Mouse (Mus musculus): ENCODE data around the gene Gm21293. TPM values are rescaled to one million over a fixed set of nuclear protein-coding genes. Genes with fewer than 3 reads are reported as not detected.
"Not testable (repeated sequence)": the region's sequence is repeated elsewhere in the genome, so short reads cannot be mapped to it uniquely, and the experiment has no call there.

Gm21293 gene
- not detected for total RNA-seq (2021)

DNA sequence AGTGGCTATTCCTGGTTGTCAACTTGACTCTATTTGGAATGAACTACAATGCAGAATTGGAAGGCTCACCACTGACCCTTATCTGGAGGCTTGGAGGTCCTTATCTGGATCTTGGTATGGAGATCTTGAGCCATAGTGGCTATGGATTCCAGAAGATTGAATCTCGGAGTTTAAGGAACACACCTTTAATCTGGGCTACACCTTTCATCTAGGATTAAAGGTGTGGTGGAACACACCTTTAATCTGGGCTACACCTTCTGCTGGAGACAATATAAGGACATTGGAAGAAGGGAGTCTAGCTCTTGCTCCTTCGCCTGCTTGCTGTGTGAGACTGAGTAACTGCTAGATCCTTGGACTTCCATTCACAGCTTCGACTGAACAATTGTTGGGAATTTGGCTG lies at the start of gene Gm21293:
TSS of gene Gm21293 (plus strand) at position 301 of the 400 bp plus-strand sequence.
- DNase-seq (ENCODE audit: low spot score); intact Hi-C loops (cut with DNase I): not testable (repeated sequence)

- DNase-seq (ENCODE audit: low spot score) = no peak
- intact Hi-C loops (cut with DNase I) = no loop called here
Observed at GRCm38 (mm10) chr10:104110044-104110443, 32.7 kb upstream of the Gm21293 start.

DNA sequence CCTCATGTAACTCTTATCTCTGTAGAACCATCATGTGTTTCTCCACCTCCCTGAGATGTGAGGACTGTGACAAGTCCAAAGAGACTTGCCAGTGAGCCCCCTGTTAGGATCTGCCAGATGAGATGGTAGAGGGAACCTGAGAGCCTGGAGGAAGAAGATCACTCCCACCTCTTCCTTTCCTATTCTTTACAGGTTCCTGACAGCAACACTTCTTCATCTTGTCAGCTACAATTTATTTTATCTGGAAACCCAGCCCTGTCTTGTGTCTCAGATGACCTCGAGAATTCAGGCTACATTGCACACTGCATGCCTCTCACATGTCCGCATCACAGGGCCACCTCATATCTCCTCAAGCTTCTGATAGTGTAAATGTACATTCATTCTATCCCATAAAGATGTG lies 24.5 kb upstream of the Gm21293 start:
- intact Hi-C loops (cut with DNase I) = no loop called here
- no peak for DNase-seq (ENCODE audit: low spot score)

- intact Hi-C loops (cut with DNase I) = not testable (repeated sequence)
Observed at GRCm38 (mm10) chr10:104151197-104151596, 8.4 kb downstream of the Gm21293 start, which contains the start of gene Gm6763. Gene Gm6763, plus strand, starts transcription at chr10:104151497.

GRCm38 (mm10) chr10:104159706-104160105 lies 16.9 kb downstream of the Gm21293 start, which contains the start of gene Gm8764:
Gene Gm8764, plus strand, starts transcription at chr10:104160006.
- intact Hi-C loops (cut with DNase I); DNase-seq (ENCODE audit: low spot score): not testable (repeated sequence)

More at GRCm38 (mm10) chr10:104151197-104151596, 8.4 kb downstream of the Gm21293 start, which contains the start of gene Gm6763:
- DNase-seq (ENCODE audit: low spot score) = not testable (repeated sequence)

- intact Hi-C loops (cut with DNase I); DNase-seq (ENCODE audit: low spot score): not testable (repeated sequence)
Observed at GRCm38 (mm10) chr10:104168215-104168614, 25.4 kb downstream of the Gm21293 start, which contains the start of gene Gm21304. Gene Gm21304, plus strand, starts transcription at chr10:104168515.

DNA sequence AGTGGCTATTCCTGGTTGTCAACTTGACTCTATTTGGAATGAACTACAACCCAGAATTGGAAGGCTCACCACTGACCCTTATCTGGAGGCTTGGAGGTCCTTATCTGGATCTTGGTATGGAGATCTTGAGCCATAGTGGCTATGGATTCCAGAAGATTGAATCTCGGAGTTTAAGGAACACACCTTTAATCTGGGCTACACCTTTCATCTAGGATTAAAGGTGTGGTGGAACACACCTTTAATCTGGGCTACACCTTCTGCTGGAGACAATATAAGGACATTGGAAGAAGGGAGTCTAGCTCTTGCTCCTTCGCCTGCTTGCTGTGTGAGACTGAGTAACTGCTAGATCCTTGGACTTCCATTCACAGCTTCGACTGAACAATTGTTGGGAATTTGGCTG lies 33.9 kb downstream of the Gm21293 start, which contains the start of gene Gm21312:
TSS of gene Gm21312 (plus strand) at position 301 of the 400 bp plus-strand sequence.
- intact Hi-C loops (cut with DNase I); DNase-seq (ENCODE audit: low spot score): not testable (repeated sequence)

DNA sequence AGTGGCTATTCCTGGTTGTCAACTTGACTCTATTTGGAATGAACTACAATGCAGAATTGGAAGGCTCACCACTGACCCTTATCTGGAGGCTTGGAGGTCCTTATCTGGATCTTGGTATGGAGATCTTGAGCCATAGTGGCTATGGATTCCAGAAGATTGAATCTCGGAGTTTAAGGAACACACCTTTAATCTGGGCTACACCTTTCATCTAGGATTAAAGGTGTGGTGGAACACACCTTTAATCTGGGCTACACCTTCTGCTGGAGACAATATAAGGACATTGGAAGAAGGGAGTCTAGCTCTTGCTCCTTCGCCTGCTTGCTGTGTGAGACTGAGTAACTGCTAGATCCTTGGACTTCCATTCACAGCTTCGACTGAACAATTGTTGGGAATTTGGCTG lies 42.4 kb downstream of the Gm21293 start, which contains the start of gene Gm20765:
TSS of gene Gm20765 (plus strand) at position 301 of the 400 bp plus-strand sequence.
- DNase-seq (ENCODE audit: low spot score); intact Hi-C loops (cut with DNase I): not testable (repeated sequence)

GRCm38 (mm10) chr10:104193742-104194141 lies 51.0 kb downstream of the Gm21293 start, which contains the start of gene Gm4340:
Gene Gm4340, plus strand, starts transcription at chr10:104194042.
- intact Hi-C loops (cut with DNase I); DNase-seq (ENCODE audit: low spot score): not testable (repeated sequence)

Other genes with a start within 250 kb of the Gm21293 start
- not detected for gene Gm6763, start 8.5 kb downstream of the Gm21293 start, total RNA-seq (2021)
- gene Gm8764, start 17.0 kb downstream of the Gm21293 start, total RNA-seq (2021) = not detected
- gene Gm21304, start 25.5 kb downstream of the Gm21293 start, total RNA-seq (2021) = not detected
- gene Gm21312, start 34.0 kb downstream of the Gm21293 start, total RNA-seq (2021) = not detected
- not detected for gene Gm20765, start 42.5 kb downstream of the Gm21293 start, total RNA-seq (2021)
- not detected for gene Gm4340, start 51.1 kb downstream of the Gm21293 start, total RNA-seq (2021)

Data from heart, postnatal 25 days (tissue).